In genomic region chr7:127255008-127255407, GRCm38 (mm10) we compare ENCODE assay signal across 8 mouse cellular contexts. TPM values are rescaled to one million over a fixed set of nuclear protein-coding genes. Genes with fewer than 3 reads are reported as not detected.
DNase-seq lines count a peak whose midpoint lies in the region; ATAC-seq and TF ChIP-seq lines count a peak whose summit lies in the region.

No protein-coding gene starts in this region.

- ATAC-seq in limb, embryonic 11.5 days (ENCODE audit: insufficient number of reproducible peaks, low FRiP score, low TSS enrichment, low read depth) = no peak
- ATAC-seq in neural tube, embryonic 15.5 days (ENCODE audit: low FRiP score) = no peak

- H3K27me3 ChIP-seq in limb, embryonic 11.5 days (ENCODE audit: control insufficient read depth, insufficient read depth, low read length) = no peaks in the 10 kb centered on the region
- H3K27me3 ChIP-seq in neural tube, embryonic 15.5 days (replicated peaks) = no peaks in the 10 kb centered on the region

- no peak overlapping the region for H3K4me3 ChIP-seq in lung, adult 2 months (replicated peaks; ENCODE audit: extremely low read depth, low read depth, low read length)
- 0 out of 2 replicates have a peak overlapping the region, but pooled peaks have one; percentile 36 for H3K4me3 ChIP-seq in embryonic fibroblast, embryonic 13.5 days (ENCODE audit: insufficient read depth, low read length)
- peak overlapping the region; percentile 54 for H3K4me3 ChIP-seq in limb, embryonic 11.5 days (ENCODE audit: low read depth, low read length)
- peak overlapping the region; percentile 63 for H3K4me3 ChIP-seq in neural tube, embryonic 15.5 days (replicated peaks)

- no peaks in the 10 kb centered on the region; the same call in 1 of the 2 replicates for H3K4me1 ChIP-seq in lung, adult 2 months (ENCODE audit: control insufficient read depth, insufficient read depth, low read length)
- no peaks in the 10 kb centered on the region for H3K4me1 ChIP-seq in embryonic fibroblast, embryonic 13.5 days (ENCODE audit: control insufficient read depth, insufficient read depth, low read length)
- H3K4me1 ChIP-seq in limb, embryonic 11.5 days (ENCODE audit: control insufficient read depth, insufficient read depth, low read length) = peaks cover 8% of the 10 kb centered on the region
- H3K4me1 ChIP-seq in neural tube, embryonic 15.5 days = peaks cover 30% of the 10 kb centered on the region

- H3K36me3 ChIP-seq in limb, embryonic 11.5 days (ENCODE audit: control insufficient read depth, insufficient read depth, low read length) = peaks cover 7% of the 10 kb centered on the region
- H3K36me3 ChIP-seq in neural tube, embryonic 15.5 days = peaks cover under 1% of the 10 kb centered on the region

- 16% methylated on average over 4 of the region's 4 CpGs for WGBS in lung, adult 2 months
- 16% methylated on average over 4 of the region's 4 CpGs for WGBS in limb, embryonic 11.5 days
- WGBS in neural tube, embryonic 15.5 days = 21% methylated on average over 4 of the region's 4 CpGs

- 0 out of 2 replicates have a peak, but pooled peaks have one; percentile 17 for TF ChIP-seq POLR2A in lung, adult 2 months (IDR thresholded peaks at IDR 0.05; ENCODE audit: borderline replicate concordance, extremely low read depth, low read depth, low read length)
- TF ChIP-seq POLR2A in embryonic fibroblast, embryonic 13.5 days (IDR thresholded peaks at IDR 0.05; ENCODE audit: low read depth, low read length) = peak; percentile 34; the same call in 1 of the 2 replicates

- DNase-seq in lung, adult 2 months = no peak
- DNase-seq in lung, adult 18-20 months = no peak
- DNase-seq in limb, embryonic 11.5 days (ENCODE audit: low spot score) = no peak
- DNase-seq in adrenal gland, postnatal 4 days (ENCODE audit: low spot score in 2 of 2) = no peak
- DNase-seq in B cell, adult 2 months = no peak
- no peak for DNase-seq in frontal cortex, postnatal 36 days (ENCODE audit: low spot score in 2 of 2)

- peak overlapping the region; percentile 68; the same call in 1 of the 2 replicates for H3K9ac ChIP-seq in limb, embryonic 11.5 days (ENCODE audit: low read length)
- H3K9ac ChIP-seq in neural tube, embryonic 15.5 days (replicated peaks) = peak overlapping the region; percentile 89

- no peak for TF ChIP-seq CTCF in lung, adult 2 months (IDR thresholded peaks at IDR 0.05; ENCODE audit: insufficient read depth, low read length)
- TF ChIP-seq CTCF in embryonic fibroblast, embryonic 13.5 days (IDR thresholded peaks at IDR 0.05; ENCODE audit: borderline replicate concordance, insufficient read depth, low read length) = no peak

- no peaks in the 10 kb centered on the region for H3K9me3 ChIP-seq in limb, embryonic 11.5 days (ENCODE audit: control insufficient read depth, low read length)
- no peaks in the 10 kb centered on the region for H3K9me3 ChIP-seq in neural tube, embryonic 15.5 days (replicated peaks)

- 0 out of 2 replicates have a peak overlapping the region, but pooled peaks have one; percentile 28 for H3K27ac ChIP-seq in embryonic fibroblast, embryonic 13.5 days (ENCODE audit: insufficient read depth, low read length)
- H3K27ac ChIP-seq in limb, embryonic 11.5 days (replicated peaks; ENCODE audit: low read depth, low read length) = peak overlapping the region; percentile 74; the same call in 1 of the 2 replicates
- peak overlapping the region; percentile 96 for H3K27ac ChIP-seq in neural tube, embryonic 15.5 days (replicated peaks)

- H3K4me2 ChIP-seq in limb, embryonic 11.5 days (ENCODE audit: low read depth, severe bottlenecking) = peak overlapping the region; percentile 82
- peak overlapping the region; percentile 97 for H3K4me2 ChIP-seq in neural tube, embryonic 15.5 days

RNA-seq across cellular contexts. Expression of gene Dctpp1, which starts 5.5 kb away (rescaled TPM):
- 17.6 and 17.9 TPM in 2 replicates for polyA plus RNA-seq in lung, adult 2 months (2012; rRNA removed)
- 29.0 and 30.6 TPM in 2 replicates for polyA plus RNA-seq in embryonic fibroblast, embryonic 13.5 days (2011; ENCODE audit: insufficient read length, low read depth, missing spikeins)
- 290 and 292 TPM in 2 replicates for polyA plus RNA-seq in limb, embryonic 11.5 days (2014; fragmentation: Nextera tagmentation; extraction: Ambion mirVana)
- 128 and 136 TPM in 2 replicates for polyA plus RNA-seq in neural tube, embryonic 15.5 days (2015; fragmentation: Nextera tagmentation; extraction: Ambion mirVana)
- total RNA-seq in adrenal gland, postnatal 4 days (2021) = 10 to 100 TPM; 63.5 to 68.3 TPM

RNA-seq across cellular contexts. Expression of gene Zfp771, which starts 10.9 kb away (rescaled TPM):
- 57.4 and 82.8 TPM in 2 replicates for polyA plus RNA-seq in lung, adult 2 months (2012; rRNA removed)
- polyA plus RNA-seq in embryonic fibroblast, embryonic 13.5 days (2011; ENCODE audit: insufficient read length, low read depth, missing spikeins) = 21.3 and 24.3 TPM in 2 replicates
- polyA plus RNA-seq in limb, embryonic 11.5 days (2014; fragmentation: Nextera tagmentation; extraction: Ambion mirVana) = 65.6 and 69.0 TPM in 2 replicates
- 72.3 and 83.5 TPM in 2 replicates for polyA plus RNA-seq in neural tube, embryonic 15.5 days (2015; fragmentation: Nextera tagmentation; extraction: Ambion mirVana)
- 10 to 100 TPM; 36.3 to 39.2 TPM for total RNA-seq in adrenal gland, postnatal 4 days (2021)

RNA-seq across cellular contexts. Expression of gene Sephs2, which starts 18.8 kb away (rescaled TPM):
- polyA plus RNA-seq in lung, adult 2 months (2012; rRNA removed) = 15.4 and 16.2 TPM in 2 replicates
- polyA plus RNA-seq in embryonic fibroblast, embryonic 13.5 days (2011; ENCODE audit: insufficient read length, low read depth, missing spikeins) = 25.9 and 29.4 TPM in 2 replicates
- 94.5 and 104 TPM in 2 replicates for polyA plus RNA-seq in limb, embryonic 11.5 days (2014; fragmentation: Nextera tagmentation; extraction: Ambion mirVana)
- 67.5 and 73.1 TPM in 2 replicates for polyA plus RNA-seq in neural tube, embryonic 15.5 days (2015; fragmentation: Nextera tagmentation; extraction: Ambion mirVana)
- total RNA-seq in adrenal gland, postnatal 4 days (2021) = 100 to 1,000 TPM in 1 of 2 experiments, 10 to 100 TPM in 1; 92.8 to 115 TPM

RNA-seq across cellular contexts. Expression of gene Sept1, which starts 22.1 kb away (rescaled TPM):
- polyA plus RNA-seq in lung, adult 2 months (2012; rRNA removed) = 26.5 and 28.5 TPM in 2 replicates
- polyA plus RNA-seq in embryonic fibroblast, embryonic 13.5 days (2011; ENCODE audit: insufficient read length, low read depth, missing spikeins) = 3.9 and 4.2 TPM in 2 replicates
- polyA plus RNA-seq in limb, embryonic 11.5 days (2014; fragmentation: Nextera tagmentation; extraction: Ambion mirVana) = 23.1 and 29.3 TPM in 2 replicates
- polyA plus RNA-seq in neural tube, embryonic 15.5 days (2015; fragmentation: Nextera tagmentation; extraction: Ambion mirVana) = 15.8 and 40.6 TPM in 2 replicates
- total RNA-seq in adrenal gland, postnatal 4 days (2021) = 10 to 100 TPM; 12.6 to 14.5 TPM

RNA-seq across cellular contexts. Expression of gene Zfp553, which starts 22.1 kb away (rescaled TPM):
- polyA plus RNA-seq in lung, adult 2 months (2012; rRNA removed) = 8.9 and 11.6 TPM in 2 replicates
- 11.0 and 12.4 TPM in 2 replicates for polyA plus RNA-seq in embryonic fibroblast, embryonic 13.5 days (2011; ENCODE audit: insufficient read length, low read depth, missing spikeins)
- 24.2 and 29.1 TPM in 2 replicates for polyA plus RNA-seq in limb, embryonic 11.5 days (2014; fragmentation: Nextera tagmentation; extraction: Ambion mirVana)
- 47.5 and 48.8 TPM in 2 replicates for polyA plus RNA-seq in neural tube, embryonic 15.5 days (2015; fragmentation: Nextera tagmentation; extraction: Ambion mirVana)
- 10 to 100 TPM; 18.3 to 19.3 TPM for total RNA-seq in adrenal gland, postnatal 4 days (2021)

Comparison
In these comparisons a context has a peak if more than half of its experiments do, and no peak if none do; other contexts are left out.
1. H3K27ac ChIP-seq: peak in every context shown above with its lines; median percentile 96 in neural tube, embryonic 15.5 days; 74 in limb, embryonic 11.5 days; 28 in embryonic fibroblast, embryonic 13.5 days.